Mouse (Mus musculus): ENCODE results near the gene Susd1. TPM values are rescaled to one million over a fixed set of nuclear protein-coding genes. Genes with fewer than 3 reads are reported as not detected.

The Susd1 gene
- polyA plus RNA-seq, 1 experiment from 2014 or later: 1.2 TPM

DNA sequence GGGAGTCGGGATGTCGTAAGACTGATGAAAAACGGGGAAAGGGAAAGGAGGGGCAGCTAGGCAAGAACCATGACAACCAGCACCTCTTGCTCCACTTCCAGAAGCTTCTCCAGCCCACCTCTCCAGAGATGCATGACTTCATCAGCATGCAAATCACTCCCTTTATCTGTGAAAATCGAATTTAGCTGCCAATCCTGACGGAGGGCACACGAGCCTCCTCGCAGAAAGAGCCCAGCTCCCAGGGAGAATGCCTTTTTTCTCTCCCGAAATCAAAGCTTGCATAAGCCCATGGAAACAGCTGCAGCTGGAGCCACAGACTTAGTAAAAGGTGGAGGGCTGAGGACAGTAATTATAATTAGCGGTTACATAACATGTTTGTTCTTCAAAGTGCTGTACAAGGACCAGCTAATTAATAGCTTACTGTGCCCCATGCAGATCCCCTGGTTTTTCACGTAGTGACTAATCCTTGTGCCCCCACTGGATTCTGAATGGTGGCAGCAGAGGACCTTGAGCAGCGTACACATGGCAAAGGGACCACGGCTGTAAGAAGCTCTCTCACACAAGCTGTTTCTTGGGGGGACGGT, 49.9 kb downstream of the Susd1 start:
- WGBS: 21% methylated on average over 13 of the region's 13 CpGs
- H3K4me2 ChIP-seq (replicated peaks): peak overlapping the region; percentile 42
- 0 out of 2 replicates have a peak overlapping the region, but pooled peaks have one; percentile 2 for H3K27ac ChIP-seq
- H3K36me3 ChIP-seq (replicated peaks; ENCODE audit: control insufficient read depth, insufficient read depth): no peaks in the 10 kb centered on the region
- peak; percentile 61; the same call in 1 of the 2 replicates for ATAC-seq (ENCODE audit: low FRiP score)
- H3K9me3 ChIP-seq (ENCODE audit: control insufficient read depth, low read length): no peaks in the 10 kb centered on the region
- no peaks in the 10 kb centered on the region for H3K27me3 ChIP-seq (ENCODE audit: control insufficient read depth, insufficient read depth, low read length)
- peak overlapping the region; percentile 14; the same call in 1 of the 2 replicates for H3K9ac ChIP-seq
- peak; percentile 38 for DNase-seq (ENCODE audit: low spot score)
- peaks cover 7% of the 10 kb centered on the region; the same call in 1 of the 2 replicates for H3K4me1 ChIP-seq (replicated peaks; ENCODE audit: control insufficient read depth, insufficient read depth, low read length)
- H3K4me3 ChIP-seq (replicated peaks; ENCODE audit: low read length): no peak overlapping the region

DNA sequence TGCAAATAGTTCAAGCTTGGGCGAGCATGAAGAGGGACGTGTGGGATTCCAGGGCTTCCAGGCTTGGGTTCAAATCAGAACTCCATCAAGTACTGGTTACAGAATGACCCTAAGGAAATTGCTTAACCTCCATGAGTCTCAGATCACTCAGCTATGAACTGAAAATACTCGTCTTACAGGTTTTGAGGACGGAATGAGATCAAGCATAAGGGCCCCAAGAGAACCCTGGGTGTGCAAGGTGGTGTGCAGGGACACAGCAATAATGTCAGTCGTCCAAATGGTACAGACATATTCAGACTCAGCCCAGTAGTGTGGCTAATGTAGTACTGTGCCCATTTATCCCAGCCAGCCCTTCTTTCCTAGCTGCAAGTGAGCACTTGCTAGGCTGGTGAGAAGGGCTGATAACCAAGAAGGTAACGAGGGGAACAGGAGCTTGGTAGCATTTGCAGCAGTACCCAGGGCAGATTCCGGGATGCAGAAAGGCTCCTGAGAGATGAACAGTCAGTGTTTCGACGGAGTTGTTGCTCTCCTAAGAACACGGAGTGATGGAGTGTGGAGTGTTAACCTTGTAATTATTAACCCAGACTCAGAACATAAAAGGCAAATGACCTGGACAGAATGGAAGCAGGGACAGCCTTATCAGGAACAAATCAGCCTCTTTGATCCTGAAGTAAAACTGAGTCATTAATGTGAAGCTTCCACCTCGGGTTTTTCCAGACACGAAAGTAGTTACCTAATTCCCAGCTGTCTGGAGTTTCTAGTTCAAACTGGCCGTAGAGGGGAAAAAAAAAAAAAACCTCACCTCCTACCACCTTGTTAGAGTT, 50.8 kb downstream of the Susd1 start:
- no peak overlapping the region for H3K27ac ChIP-seq
- ATAC-seq (ENCODE audit: low FRiP score) (no peak), DNase-seq (ENCODE audit: low spot score) (no peak)
- no peak overlapping the region; the same call in 1 of the 2 replicates for H3K4me2 ChIP-seq (replicated peaks)
- H3K27me3 ChIP-seq (ENCODE audit: control insufficient read depth, insufficient read depth, low read length): no peaks in the 10 kb centered on the region
- H3K4me1 ChIP-seq (replicated peaks; ENCODE audit: control insufficient read depth, insufficient read depth, low read length): peaks cover 7% of the 10 kb centered on the region; the same call in 1 of the 2 replicates
- H3K9ac ChIP-seq: no peak overlapping the region
- no peaks in the 10 kb centered on the region for H3K9me3 ChIP-seq (ENCODE audit: control insufficient read depth, low read length)
- no peaks in the 10 kb centered on the region for H3K36me3 ChIP-seq (replicated peaks; ENCODE audit: control insufficient read depth, insufficient read depth)
- WGBS: 58% methylated on average over 13 of the region's 13 CpGs
- H3K4me3 ChIP-seq (replicated peaks; ENCODE audit: low read length): no peak overlapping the region

GRCm38 (mm10) chr4:59385254-59385895, 53.1 kb downstream of the Susd1 start:
- Histone ChIP-seq H3K4me1 (replicated peaks; ENCODE audit: control insufficient read depth, insufficient read depth, low read length) (peaks cover 7% of the 10 kb centered on the region; the same call in 1 of the 2 replicates), H3K27ac (no peak overlapping the region), H3K27me3 (ENCODE audit: control insufficient read depth, insufficient read depth, low read length) (no peaks in the 10 kb centered on the region), H3K9me3 (ENCODE audit: control insufficient read depth, low read length) (no peaks in the 10 kb centered on the region), H3K4me3 (replicated peaks; ENCODE audit: low read length) (no peak overlapping the region), H3K9ac (no peak overlapping the region), H3K4me2 (replicated peaks) (no peak overlapping the region), H3K36me3 (replicated peaks; ENCODE audit: control insufficient read depth, insufficient read depth) (no peaks in the 10 kb centered on the region)
- no peak for DNase-seq (ENCODE audit: low spot score)
- 89% methylated on average over 10 of the region's 10 CpGs for WGBS
- ATAC-seq (ENCODE audit: low FRiP score): no peak

GRCm38 (mm10) chr4:59383791-59384190, 54.6 kb downstream of the Susd1 start:
- DNase-seq (ENCODE audit: low spot score) (no peak), ATAC-seq (ENCODE audit: low FRiP score) (no peak)
- H3K4me3 ChIP-seq (replicated peaks; ENCODE audit: low read length): no peak overlapping the region
- H3K36me3 ChIP-seq (replicated peaks; ENCODE audit: control insufficient read depth, insufficient read depth): no peaks in the 10 kb centered on the region
- no peak overlapping the region for H3K9ac ChIP-seq
- no peak overlapping the region for H3K27ac ChIP-seq
- H3K4me1 ChIP-seq (replicated peaks; ENCODE audit: control insufficient read depth, insufficient read depth, low read length): peaks cover 1% of the 10 kb centered on the region; the same call in 1 of the 2 replicates
- no peaks in the 10 kb centered on the region for H3K27me3 ChIP-seq (ENCODE audit: control insufficient read depth, insufficient read depth, low read length)
- 69% methylated on average over 3 of the region's 3 CpGs for WGBS
- H3K4me2 ChIP-seq (replicated peaks): no peak overlapping the region
- H3K9me3 ChIP-seq (ENCODE audit: control insufficient read depth, low read length): no peaks in the 10 kb centered on the region

GRCm38 (mm10) chr4:59382131-59382530, 56.3 kb downstream of the Susd1 start:
- Histone ChIP-seq H3K27ac (no peak overlapping the region), H3K4me1 (replicated peaks; ENCODE audit: control insufficient read depth, insufficient read depth, low read length) (no peaks in the 10 kb centered on the region), H3K4me2 (replicated peaks) (peak overlapping the region; percentile 22; the same call in 1 of the 2 replicates), H3K9me3 (ENCODE audit: control insufficient read depth, low read length) (no peaks in the 10 kb centered on the region), H3K9ac (no peak overlapping the region), H3K36me3 (replicated peaks; ENCODE audit: control insufficient read depth, insufficient read depth) (no peaks in the 10 kb centered on the region), H3K27me3 (ENCODE audit: control insufficient read depth, insufficient read depth, low read length) (no peaks in the 10 kb centered on the region), H3K4me3 (replicated peaks; ENCODE audit: low read length) (no peak overlapping the region)
- ATAC-seq (ENCODE audit: low FRiP score) (no peak), DNase-seq (ENCODE audit: low spot score) (no peak)
- WGBS: 20% methylated on average over 12 of the region's 12 CpGs

DNA sequence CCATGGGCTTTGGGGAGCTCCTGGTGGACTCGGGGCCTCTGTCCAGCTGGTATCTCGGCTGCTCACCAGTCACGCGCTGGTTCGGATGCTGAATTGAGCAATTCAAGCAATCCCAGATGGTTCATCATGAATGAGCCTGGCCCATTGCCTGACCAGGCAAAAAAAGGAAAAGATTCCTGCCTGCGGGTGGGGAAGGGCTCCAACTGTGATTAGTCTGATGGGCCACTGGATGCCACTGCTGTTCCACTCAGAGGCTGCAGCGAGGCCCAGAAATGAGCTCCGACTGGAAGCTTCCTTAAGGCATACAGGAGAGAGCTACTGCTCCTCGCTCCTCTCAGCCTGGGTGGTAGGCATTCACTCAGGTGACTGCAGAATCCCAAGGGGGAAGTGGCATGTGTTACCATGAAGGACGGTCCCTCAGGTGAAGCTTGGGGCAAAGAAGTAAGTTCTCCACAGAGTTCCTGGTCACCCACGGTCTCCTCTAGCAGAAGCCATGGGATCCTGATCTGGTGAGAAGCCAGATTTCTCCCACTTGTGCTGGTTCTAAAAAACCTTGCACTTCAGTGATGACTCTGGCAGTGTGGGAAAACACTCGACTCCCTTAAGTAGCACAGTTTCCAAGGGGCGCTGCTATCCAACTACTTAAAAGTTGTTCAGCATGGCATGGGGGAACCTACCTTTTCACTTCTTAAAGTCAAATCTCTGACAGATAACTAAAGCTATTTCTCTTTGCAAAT, 57.3 kb downstream of the Susd1 start:
- Histone ChIP-seq H3K27ac (no peak overlapping the region), H3K9me3 (ENCODE audit: control insufficient read depth, low read length) (no peaks in the 10 kb centered on the region), H3K4me3 (replicated peaks; ENCODE audit: low read length) (no peak overlapping the region), H3K4me1 (replicated peaks; ENCODE audit: control insufficient read depth, insufficient read depth, low read length) (no peaks in the 10 kb centered on the region), H3K9ac (no peak overlapping the region), H3K36me3 (replicated peaks; ENCODE audit: control insufficient read depth, insufficient read depth) (no peaks in the 10 kb centered on the region), H3K27me3 (ENCODE audit: control insufficient read depth, insufficient read depth, low read length) (no peaks in the 10 kb centered on the region), H3K4me2 (replicated peaks) (no peak overlapping the region)
- 75% methylated on average over 13 of the region's 13 CpGs for WGBS
- ATAC-seq (ENCODE audit: low FRiP score) (peak; percentile 75; the same call in 1 of the 2 replicates), DNase-seq (ENCODE audit: low spot score) (peak; percentile 53)

DNA sequence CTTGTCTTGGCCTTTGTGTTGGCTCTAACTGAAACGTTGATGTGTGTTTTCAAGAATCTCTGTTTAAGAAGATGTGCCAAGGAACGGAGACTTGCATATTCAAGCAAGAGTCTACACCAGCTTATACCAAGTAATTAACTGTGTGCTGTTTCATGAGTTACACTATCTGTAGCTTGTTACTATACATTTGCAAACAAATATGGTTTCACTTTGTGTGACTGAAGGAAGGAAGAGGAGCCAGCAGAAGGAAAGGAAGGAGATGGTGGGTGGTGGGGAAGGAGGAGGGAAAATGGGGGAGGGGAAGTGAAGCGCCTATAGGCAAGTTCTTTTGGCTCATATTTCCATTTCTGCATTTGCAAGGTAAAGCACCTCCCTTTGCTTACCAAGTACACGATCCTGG, 58.0 kb downstream of the Susd1 start:
- no peak for DNase-seq (ENCODE audit: low spot score)
- no peak overlapping the region for H3K4me2 ChIP-seq (replicated peaks)
- H3K27ac ChIP-seq: no peak overlapping the region
- no peaks in the 10 kb centered on the region for H3K9me3 ChIP-seq (ENCODE audit: control insufficient read depth, low read length)
- no peak for ATAC-seq (ENCODE audit: low FRiP score)
- H3K4me3 ChIP-seq (replicated peaks; ENCODE audit: low read length): no peak overlapping the region
- H3K27me3 ChIP-seq (ENCODE audit: control insufficient read depth, insufficient read depth, low read length): no peaks in the 10 kb centered on the region
- no peaks in the 10 kb centered on the region for H3K36me3 ChIP-seq (replicated peaks; ENCODE audit: control insufficient read depth, insufficient read depth)
- H3K4me1 ChIP-seq (replicated peaks; ENCODE audit: control insufficient read depth, insufficient read depth, low read length): no peaks in the 10 kb centered on the region
- 86% methylated on average over 4 of the region's 4 CpGs for WGBS
- H3K9ac ChIP-seq: no peak overlapping the region

GRCm38 (mm10) chr4:59379876-59380275, 58.6 kb downstream of the Susd1 start:
- no peaks in the 10 kb centered on the region; the same call in 1 of the 2 replicates for H3K4me1 ChIP-seq (replicated peaks; ENCODE audit: control insufficient read depth, insufficient read depth, low read length)
- no peak overlapping the region for H3K4me3 ChIP-seq (replicated peaks; ENCODE audit: low read length)
- no peak overlapping the region for H3K27ac ChIP-seq
- H3K4me2 ChIP-seq (replicated peaks): no peak overlapping the region
- H3K36me3 ChIP-seq (replicated peaks; ENCODE audit: control insufficient read depth, insufficient read depth): no peaks in the 10 kb centered on the region
- WGBS: 83% methylated on average over 5 of the region's 5 CpGs
- DNase-seq (ENCODE audit: low spot score): no peak
- H3K9ac ChIP-seq: no peak overlapping the region
- ATAC-seq (ENCODE audit: low FRiP score): no peak
- H3K9me3 ChIP-seq (ENCODE audit: control insufficient read depth, low read length): no peaks in the 10 kb centered on the region
- no peaks in the 10 kb centered on the region for H3K27me3 ChIP-seq (ENCODE audit: control insufficient read depth, insufficient read depth, low read length)

Data from hindbrain, embryonic 14.5 days (tissue).